Mouse (Mus musculus) olfactory bulb, adult 2 months (tissue): ENCODE measurements around the gene Sept10.

Source experiments
- CTCF ChIP-seq: fragments of 200-500 bp; IDR thresholded peaks from 2 replicates; pipeline ENCODE4 v1.5.1; 2012; ENCODE audit warnings: low read depth, mild to moderate bottlenecking, low read length, moderate library complexity; ENCODE audit not compliant: insufficient read depth
- POLR2A ChIP-seq: fragments of 200-500 bp; IDR thresholded peaks from 2 replicates; pipeline ENCODE4 v1.6.1; 2012; ENCODE audit warnings: mild to moderate bottlenecking, low read depth, low read length, moderate library complexity; ENCODE audit not compliant: insufficient read depth

DNA sequence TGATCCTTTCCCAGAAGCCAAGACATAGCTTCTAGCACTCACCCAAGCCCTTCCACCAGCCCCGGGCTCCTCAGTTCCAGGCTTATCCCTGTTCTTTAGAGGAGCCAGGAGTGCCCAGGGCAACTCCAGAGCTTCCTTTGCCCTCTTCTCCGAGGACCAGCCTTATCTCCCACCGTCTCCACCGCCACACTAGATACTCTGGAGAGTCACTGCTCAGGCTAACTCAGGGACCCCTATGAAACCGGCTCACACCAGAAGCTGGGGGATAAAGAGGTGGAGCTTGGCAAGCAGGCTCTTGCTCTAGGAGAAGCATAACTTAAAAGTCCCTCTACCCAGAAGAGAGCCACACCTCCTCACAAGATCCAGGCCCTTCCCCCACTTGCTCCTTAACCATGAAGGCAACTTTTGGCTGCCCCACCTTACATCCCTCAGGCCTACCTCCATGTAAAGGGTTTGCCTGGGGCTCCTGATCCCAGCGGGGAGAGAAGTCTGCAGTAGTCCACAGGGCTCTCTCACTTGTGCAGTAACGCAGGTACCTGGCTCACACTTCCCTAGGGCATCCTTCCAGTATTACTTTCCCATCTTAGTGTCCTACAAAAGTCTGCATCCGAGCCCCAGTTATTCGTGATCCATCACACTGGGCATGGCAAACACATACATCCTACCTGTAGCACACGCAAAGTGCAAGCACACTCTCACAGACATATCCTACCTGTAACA lies 70.5 kb downstream of the Sept10 start:
- TF ChIP-seq CTCF (no peak), POLR2A (no peak)
